Mouse (Mus musculus) urinary bladder, adult 2 months (tissue): ENCODE data around the gene Katnbl1. TPM values are rescaled to one million over a fixed set of nuclear protein-coding genes. Genes with fewer than 3 reads are reported as not detected.
A peak's percentile ranks its signal among the peaks of the same experiment; 100 is the strongest.
"Not testable (repeated sequence)": the region's sequence is repeated elsewhere in the genome, so short reads cannot be mapped to it uniquely, and the experiment has no call there.

Experiments used
- DNase-seq: peaks from one replicate; pipeline ENCODE4 v3.0.0; 2022; ENCODE audit warnings: low spot score
- polyA plus RNA-seq: library from polyadenylated mRNA; depleted of rRNA; stranded (reverse); fragments of >200 nt; gene quantifications from 2 replicates; pipeline ENCODE4 v1.2.3, GENCODE M21; 2012

Gene Katnbl1
- polyA plus RNA-seq, 1 experiment: 12.8 TPM

DNA sequence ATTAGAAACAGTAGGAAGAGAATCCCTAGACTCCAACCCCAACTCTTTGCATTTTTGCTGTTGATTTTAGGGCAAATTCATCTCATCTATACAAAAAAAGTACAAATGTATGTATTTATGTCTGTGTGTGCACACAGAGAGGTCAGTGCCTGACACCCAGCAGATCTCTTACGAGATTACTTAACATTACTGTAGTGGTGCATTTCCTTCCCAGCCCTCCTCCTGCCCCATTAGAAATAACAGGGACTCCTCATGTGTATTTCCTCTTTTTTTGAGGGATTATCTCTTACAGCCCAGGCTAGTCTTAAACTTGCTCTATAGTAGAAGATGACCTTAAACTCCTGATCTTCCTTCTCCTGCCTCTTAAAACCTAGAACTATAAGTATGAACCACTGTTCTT lies 13.7 kb downstream of the Katnbl1 start:
- DNase-seq: no peak

DNA sequence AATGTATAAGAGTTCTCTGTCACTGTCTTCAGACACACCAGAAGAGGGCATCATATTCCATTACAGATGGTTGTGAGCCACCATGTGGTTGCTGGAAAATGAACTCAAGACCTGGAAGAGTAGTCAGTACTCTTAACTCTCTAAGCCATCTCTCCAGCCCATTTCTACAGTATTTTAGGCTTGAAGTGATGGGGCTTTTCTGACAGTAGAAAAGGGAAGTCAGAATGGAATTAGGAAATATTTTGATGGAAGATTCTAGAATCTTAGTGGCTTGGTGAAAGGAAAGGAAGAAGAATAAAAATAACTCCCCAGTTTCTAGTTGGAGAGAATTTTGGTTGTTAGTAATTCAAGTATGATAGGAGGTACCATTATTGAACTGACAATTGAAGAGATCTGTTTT lies 14.9 kb downstream of the Katnbl1 start:
- no peak for DNase-seq

DNA sequence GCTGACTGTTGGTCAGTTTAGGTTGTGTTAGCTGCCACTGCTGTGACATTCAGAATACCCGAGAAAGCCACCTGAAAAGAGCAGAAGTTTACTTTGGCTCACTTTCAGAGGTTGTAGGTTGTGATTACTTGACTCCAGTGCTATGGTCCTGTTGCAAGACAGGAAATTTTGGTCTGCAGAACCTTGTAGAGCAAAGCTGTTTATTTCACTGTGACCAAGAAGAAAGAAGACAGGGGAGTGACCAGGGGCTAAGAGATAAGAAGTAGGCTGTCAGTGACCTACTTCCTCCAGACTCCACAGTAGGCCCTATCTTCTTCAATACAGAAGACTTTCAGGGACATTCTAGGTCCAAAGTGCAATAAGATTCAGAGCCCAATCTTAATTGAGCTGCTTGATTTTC lies 17.6 kb downstream of the Katnbl1 start:
- DNase-seq: no peak

DNA sequence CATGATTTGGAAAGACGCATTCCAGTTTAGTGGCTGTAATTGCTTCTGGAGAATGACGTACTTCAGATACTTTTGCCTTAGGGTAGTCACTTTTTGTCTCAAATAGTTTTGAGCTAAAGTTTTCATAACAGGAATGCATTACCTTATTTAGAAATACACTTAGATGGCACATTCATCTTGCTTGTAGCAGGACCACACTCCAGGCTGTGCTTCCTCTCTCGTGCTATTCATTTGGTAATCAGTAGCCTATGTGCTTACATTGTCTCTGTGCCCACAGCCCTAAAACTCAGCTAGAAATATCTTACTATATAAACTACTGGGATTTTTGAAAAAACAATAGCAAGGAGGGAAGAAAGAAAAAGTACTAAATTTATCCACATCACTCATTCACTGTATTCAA lies 28.0 kb downstream of the Katnbl1 start:
- no peak for DNase-seq

DNA sequence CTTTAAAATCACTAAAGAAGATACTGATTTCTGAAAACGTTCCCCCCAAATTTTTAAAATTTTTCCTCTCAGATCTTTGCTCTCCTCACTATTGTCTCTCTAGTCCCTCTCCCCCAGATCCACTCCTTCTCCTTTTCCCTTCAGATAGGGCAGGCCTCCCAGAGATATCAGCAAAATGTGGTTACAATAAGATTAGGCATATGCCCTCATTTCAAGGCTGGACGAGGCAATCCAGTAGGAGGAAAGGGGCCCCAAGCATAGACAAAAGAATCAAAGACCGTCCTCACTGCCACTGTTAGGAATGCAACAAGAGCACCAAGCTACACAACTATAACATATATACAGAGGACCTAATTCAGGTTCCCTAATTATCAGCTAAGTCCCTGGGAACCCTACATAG lies 46.3 kb downstream of the Katnbl1 start:
- no peak for DNase-seq

DNA sequence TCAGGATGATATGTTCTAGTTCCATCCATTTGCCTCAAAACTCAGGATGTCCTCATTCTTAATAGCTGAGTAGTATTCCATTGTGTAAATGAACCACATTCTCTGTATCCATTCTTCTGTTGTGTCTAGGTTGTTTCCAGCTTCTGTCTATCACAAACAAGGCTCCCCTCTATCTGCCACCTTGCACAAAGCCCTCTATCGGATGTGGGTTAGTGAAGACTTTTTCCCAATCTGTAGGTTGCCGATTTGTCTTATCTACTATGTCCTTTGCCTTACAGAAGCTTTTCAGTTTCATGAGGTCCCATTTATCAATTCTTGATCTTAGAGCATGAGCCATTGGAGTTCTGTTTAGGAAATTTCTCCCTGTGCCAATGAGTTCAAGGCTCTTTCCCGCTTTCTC lies 49.5 kb downstream of the Katnbl1 start:
- DNase-seq: not testable (repeated sequence)

DNA sequence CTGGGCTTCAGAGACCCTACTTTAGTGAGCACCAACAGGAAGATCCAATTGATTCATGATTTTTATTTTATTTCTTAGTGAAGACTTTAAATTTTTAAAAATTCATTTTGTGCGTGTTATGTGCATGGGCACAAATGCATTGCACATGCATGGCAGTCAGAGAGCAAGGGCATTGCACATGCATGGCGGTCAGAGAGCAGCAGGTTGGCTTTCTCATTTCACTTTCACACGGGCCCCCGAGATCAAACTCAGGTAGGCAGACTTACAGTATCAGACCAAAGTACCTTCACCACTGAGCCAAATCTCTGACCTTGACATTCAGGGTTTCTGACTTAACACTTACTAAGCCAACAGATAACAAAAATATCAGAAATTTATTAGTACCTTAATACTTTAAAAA lies 50.7 kb downstream of the Katnbl1 start:
- DNase-seq: no peak

DNA sequence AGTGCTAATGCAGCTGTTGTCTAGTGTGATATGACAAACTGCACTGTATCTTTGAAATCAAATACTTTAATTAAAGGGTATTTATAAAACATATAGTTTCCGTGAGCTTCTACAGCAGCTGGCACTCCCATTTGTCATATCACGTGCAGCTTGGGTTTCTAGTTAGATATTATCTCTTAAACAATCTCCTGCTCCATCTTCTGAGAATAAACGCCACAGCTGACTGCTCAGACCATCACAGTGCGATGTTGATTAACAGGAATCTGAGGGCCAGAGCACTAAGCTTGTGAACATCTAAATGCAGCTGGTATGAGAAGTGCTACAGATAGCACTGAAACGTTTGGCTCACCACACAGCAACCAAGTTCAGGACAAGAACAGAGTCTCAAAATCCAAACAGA lies 51.4 kb downstream of the Katnbl1 start:
- DNase-seq: no peak

DNA sequence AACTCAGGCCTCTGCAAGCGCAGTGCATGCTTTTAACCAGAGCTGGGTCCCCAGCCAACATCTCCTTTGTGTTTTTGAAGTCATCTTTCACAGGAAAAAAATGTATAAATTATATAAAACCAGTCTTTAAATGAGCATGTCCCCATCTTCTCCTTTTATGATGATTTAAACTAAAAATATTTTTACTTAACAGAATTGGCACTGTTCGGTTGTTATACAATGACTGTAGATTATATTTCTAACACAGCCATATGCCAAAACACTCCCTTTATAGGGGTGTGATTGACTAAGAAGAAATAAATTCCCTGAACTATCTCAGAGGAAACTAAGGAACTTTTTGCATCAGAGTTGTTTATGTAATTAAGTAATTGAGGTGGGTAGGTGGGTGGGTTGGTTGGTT lies 53.5 kb downstream of the Katnbl1 start:
- no peak for DNase-seq

DNA sequence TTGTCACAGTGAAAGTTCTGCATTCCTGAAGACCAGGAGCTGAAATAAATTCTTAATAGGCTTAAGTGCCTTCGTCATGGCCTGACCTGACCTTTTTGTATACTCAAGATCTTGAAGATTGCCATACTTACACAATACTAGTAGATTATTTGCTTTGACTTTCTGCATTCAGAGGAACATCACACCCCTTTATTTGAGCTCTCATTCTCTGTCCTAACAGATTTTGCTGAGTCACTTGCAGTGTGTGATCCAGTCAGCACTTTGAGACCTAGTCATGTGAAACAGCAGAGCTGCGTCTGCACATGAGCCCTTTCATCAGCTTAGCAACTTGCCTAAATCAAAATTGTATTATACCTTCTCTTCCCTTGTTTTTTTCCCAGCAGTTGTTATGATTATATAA lies 54.3 kb downstream of the Katnbl1 start:
- DNase-seq: no peak

DNA sequence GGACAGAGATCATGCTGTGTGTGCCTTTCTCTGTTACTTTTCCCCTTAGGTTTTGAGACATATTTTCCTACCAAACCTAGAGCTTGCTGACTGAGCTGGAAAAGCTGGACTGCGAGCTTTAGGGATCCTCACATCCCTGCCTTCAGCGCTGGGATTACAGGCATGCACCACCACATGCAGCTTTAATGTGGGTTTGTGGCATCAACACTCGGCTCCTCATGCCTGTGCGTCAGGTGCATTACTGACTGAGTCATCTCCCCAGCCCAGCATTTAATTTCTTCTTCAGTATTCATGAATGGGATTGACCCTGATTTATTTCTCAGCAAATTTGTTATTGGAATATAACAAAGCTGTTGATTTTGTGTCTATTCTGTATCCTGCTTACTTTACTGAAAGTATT lies 57.3 kb downstream of the Katnbl1 start:
- DNase-seq: no peak

DNA sequence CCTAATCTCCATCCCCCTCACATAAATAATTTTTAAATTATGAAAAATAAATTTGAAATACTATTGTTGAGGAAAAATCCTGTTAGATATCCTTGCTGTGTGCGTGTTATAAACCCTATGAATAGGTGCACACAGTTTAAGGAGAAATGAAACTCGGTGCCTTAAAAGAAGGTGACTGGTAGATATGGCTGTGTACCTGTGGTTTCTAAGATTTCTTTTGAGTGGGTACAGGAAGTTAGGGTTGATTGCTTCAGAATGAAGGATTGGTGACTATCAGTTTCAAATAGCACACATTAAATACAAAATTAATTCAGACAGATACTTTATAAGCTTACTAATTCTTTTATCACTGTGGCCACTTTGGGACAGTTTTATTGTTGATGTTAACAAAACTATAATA lies 58.6 kb downstream of the Katnbl1 start:
- no peak for DNase-seq

DNA sequence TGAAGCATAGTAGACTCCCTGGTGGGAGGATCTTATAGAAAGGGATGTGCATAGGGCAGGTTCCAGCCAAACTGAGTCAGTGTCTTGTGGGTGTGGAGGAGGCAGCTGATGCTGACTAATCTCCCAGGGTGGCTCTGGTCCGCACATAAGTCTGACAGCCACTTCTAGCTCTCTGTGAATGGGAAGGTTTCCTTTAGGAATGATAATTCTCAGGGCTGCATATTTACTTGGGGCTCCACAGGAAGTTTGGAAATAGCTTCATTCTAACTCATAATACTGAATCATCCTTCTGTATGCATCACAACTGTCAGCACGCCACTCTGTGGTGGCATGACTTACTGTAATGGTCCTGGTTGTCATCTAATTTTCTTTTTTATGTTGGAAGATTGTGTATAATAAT lies 64.5 kb downstream of the Katnbl1 start:
- no peak for DNase-seq

DNA sequence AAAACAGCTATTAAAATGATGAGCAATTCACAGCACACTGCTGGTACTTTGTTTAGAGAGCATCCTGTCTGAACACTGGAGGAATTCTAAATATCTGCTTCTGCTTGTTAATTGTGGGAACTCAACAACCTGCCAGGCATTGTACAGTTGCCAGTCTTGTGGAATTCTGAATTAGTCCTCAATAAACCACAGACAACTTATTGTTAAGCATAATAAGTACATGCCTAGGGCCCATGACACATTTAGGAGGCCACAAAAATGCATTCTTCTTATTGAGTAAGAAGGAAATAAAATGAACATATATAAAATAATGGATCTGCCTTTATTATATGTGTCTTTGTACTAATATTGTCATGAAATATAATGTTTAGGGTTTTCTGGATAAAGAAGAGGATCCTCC lies 66.5 kb downstream of the Katnbl1 start:
- DNase-seq: no peak

DNA sequence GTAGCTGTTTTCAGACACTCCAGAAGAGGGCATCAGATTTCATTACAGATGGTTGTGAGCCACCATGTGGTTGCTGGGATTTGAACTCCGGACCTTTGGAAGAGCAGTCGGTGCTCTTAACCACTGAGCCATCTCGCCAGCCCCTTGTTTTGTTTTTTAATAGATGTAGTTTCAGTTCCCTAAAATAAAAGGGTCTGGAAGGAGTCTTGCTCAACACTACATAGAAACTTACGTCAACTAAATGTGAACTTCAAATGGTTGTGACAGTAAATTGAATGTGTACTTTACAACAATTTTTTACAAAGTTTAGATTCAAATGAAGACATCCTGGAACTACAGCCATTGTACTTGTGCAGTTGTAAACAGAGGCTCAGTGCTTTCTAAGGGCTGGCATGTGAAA lies 69.0 kb downstream of the Katnbl1 start:
- not testable (repeated sequence) for DNase-seq

DNA sequence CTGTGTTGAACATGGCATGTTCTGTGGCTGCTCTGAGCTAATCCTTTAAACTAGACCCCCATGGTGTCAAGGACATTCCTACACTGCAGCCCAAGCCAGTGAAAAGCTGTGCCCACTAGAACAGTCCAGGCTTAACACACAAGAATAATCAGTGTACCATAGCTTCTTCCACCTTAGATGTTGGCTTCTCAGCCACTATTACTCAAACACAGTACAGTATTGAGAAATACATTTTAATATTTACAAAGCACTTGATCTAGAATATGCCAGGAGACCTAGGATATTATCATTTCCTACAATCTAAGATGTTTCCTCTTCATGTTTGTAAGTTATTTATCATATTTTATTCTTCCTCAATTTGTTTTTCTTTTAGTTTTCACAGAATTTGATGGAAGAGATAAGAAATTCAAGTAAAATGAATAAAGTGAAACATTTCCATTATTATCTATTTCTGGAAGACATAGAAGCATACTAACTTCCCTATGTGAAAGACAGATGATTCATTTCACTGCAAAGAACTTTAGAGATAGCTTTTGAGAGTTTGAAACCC lies 69.6 kb downstream of the Katnbl1 start:
- no peak for DNase-seq

DNA sequence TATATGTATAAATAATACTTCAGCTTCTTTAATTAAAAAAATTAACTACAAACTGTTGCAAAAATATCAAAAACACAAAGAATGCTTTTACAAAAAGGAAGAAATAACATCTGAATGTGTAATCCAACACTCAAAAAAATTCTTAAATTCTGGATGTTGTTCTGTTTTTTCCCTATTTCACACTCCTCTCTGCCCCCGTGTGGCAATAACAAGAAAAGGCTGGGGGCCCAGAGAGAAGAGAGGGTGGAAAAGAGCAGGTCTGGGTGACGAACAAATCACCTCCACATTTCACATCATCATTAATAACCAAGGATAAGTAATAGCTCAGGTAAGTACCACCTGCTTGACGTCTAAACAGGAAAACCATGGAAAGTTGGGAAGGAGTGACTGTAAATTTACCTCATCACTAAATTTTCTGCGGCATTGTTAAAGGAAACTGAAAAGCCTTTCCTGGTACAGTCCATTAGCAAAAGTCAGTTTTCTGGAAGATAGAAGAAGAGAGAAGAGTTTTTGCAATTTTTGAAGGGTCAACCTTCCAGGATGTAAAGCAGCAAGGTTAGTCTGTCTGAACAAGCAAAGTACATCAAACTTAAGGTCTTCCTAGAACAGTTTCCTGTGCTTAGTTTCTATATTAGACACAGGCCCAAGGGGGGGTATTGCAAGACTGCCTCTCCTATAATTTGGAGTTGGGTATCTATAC lies 70.7 kb downstream of the Katnbl1 start:
- DNase-seq: no peak

DNA sequence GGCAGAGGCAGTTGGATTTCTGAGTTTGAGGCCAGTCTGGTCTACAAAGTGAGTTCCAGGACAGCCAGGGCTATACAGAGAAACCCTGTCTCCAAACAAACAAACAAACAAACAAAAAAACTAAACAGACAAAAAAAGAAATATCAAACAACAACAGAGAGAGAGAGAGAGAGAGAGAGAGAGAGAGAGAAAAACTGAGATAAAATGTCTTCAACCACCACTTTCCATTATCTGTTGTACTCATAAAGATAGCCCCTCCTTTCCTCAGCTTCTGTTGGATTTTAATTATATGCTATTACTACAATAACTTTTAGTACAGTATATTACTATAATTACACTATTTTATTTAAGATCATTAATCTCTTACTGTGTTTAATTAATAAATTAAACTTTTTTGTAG lies 73.5 kb downstream of the Katnbl1 start:
- DNase-seq: not testable (repeated sequence)

DNA sequence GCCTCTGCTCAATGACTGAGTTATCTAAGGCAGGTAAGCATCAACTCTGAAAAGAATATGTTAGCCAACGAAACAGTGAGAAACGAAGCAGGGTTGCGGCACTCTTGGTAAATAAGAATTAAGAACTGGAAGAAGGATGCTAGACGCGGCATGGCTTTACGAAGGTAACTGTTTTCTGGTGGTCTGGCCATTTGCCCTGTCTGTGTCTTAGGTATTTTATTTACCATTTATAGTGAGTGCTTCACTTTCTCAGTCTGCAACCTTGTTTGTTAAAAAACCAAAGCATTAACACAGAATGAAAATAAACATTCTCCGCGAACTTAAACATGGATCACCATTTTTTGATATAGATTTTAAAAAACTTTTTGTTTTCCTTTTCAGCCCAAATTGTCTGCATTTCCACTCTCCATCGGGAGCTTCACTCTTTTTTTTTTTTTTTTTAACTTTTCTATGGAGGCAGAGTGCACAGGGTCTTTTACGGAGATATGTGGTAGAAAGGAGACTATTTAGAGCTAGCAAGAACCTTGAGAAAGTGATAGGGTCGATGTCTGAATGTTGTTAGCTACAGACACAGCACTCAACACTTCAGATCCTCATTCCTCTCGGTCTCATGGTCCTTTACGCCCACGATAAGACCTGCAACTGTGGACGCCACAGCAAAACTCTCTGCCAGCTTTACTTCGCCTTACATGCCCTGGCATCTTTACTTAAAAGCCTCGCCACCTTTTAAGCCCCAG lies 75.3 kb downstream of the Katnbl1 start:
- DNase-seq: no peak

DNA sequence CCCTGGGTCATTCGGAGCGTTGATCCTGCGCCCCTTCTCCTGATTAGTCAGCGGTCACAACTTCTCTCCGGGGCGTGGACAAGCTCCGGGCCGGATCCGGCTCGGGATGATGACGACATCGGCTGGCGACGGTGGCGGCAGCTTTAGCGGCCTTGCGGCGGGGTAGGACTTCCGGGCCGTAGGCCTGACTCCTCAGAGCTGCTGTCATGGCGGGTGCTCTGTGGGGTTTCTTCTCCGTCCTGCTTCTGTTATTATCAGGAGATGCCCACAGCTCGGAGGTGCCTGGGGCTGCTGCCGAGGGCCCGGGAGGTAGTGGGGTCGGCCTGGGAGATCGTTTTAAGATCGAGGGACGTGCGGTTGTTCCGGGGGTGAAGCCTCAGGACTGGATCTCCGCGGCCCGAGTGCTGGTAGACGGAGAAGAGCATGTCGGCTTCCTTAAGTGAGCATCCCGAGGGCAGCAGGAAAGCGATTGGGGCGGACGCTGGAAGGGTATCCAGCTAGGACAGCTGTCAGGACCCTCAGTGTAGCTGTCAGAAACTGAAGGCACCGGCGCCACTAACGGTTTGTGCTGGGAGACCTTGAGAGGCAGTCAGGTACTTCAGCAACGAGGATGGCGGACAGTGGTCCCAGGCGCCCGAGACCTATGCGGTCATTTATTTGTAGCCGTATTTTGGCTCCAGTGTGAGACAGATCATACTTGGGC lies 76.0 kb downstream of the Katnbl1 start, which contains the start of gene Emc7:
Emc7 (plus strand) TSS at position 136 of the 703 bp plus-strand sequence.
- peak; percentile 98 for DNase-seq

DNA sequence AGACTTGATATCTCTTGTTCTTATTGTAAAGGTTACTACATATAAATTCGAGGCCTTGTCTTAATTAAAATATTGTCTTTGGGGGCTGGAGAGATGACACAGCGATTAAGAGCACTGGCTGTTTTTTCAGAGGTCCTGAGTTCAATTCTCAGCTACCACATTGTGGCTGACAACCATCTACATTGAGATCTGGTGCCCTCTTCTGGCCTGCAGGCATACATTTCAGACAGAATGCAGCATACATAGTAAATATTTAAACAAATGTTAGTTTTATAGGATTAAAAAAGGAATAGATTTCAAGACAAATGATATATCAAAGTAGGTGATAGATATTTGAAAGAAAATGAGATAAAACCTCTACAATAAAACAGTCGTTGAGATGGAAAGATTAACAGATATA lies 81.5 kb downstream of the Katnbl1 start:
- DNase-seq: no peak
